Mouse (Mus musculus) thymus, adult 18-20 months (tissue): Measurements from ENCODE around the gene Pusl1.

Experiments used
- DNase-seq, 2 experiments: peaks; one replicate each; pipeline ENCODE4 v3.0.0; 2022; ENCODE audit warnings: mixed read lengths in 2 of 2

Gene Pusl1

DNA sequence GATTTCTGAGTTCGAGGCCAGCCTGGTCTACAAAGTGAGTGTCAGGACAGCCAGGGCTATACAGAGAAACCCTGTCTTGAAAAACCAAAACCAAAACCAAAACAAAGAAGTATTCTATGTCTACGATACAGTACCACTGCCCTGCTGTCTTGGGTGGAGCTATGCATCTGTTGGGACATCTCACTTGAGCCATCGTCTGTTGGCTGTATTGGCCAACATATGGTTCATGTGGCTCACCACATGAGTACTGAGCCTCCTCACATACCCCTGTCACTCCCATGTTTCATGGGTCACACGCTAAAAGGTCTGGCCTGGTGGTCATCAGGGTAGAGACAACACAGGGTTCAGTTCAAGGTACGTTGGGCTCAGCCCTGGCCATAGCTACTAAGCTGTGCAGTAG lies 5.3 kb downstream of the Pusl1 start:
- no peak for DNase-seq

DNA sequence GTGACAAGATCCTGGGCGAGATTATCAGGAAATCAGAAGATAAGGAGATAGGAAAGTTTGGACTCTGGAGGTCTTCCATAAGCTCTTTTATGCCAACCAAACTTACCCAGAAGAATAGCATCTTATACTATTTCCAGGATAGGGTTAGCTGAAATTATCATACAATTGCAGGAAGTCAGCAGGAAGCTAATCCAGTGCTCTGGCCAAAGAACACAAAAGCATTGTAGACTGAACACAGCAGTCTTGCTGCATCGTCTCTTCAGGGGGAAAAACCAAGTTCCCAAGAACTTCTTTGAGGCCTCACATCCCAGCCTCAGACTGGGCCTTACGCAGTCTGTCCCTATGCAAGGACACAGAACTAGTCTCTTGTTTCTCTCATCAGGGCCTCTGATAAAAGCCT lies 8.0 kb downstream of the Pusl1 start:
- no peak for DNase-seq

DNA sequence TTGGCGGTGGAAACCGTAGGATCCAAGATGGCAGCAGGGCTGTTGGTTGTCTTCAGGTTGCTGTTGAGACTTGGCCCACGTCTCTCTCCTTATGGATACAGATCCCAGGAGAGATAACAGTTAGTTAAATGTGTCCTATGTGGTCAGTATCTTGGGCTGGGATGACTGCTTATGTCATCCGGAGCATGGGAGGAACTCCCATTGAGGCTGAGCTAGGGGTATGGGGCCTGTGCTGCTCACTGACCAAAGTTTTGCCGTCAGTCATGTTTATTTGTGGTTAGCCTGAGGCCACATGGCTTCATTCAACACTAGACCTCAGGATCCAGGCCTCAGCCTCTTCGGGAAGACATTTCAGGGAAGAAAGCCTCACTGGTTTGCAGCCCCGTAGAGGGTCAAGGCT lies 20.2 kb downstream of the Pusl1 start:
- DNase-seq: no peak

DNA sequence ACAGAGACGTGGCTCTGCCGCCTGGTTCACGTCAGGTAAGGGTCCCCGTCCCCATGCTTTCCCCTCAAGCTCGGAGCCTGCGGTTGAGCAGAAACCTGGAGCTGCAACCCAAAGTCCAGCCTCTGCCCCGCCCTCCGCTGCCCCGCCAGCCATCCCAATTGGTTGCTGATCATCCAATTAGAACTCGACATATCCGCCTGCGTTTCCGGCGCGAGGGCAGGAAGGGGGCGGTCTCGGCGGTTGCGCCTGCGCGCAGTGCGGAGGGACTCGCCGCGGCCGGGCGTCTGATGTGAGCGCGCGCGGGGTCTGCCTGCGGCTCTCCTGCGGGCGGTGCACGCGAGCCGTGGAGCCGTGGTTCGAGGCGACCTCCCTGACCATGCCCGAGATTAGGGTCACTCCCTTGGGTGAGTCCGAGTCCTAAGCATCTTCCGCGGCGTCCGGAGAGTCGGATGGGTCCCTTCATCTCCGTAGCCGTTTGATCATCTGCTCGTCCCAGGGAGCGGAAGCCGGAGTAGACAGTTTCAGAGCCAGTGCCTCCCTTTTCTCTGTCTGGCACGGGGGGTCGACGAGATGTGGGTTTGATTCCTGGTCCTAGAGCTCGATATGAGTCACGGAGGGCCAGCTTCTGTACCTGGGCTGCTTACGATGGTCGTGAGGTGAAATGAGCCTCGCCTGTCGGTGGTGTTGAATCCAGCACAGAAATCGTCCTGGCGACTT lies 22.1 kb downstream of the Pusl1 start, which contains the start of the genes Cptp and Ints11:
Gene Cptp (minus strand): TSS at position 124 of the 717 bp plus-strand sequence.
Gene Ints11 (plus strand): TSS at position 230 of the 717 bp plus-strand sequence.
- peak; percentile 94 to 95 for DNase-seq

DNA sequence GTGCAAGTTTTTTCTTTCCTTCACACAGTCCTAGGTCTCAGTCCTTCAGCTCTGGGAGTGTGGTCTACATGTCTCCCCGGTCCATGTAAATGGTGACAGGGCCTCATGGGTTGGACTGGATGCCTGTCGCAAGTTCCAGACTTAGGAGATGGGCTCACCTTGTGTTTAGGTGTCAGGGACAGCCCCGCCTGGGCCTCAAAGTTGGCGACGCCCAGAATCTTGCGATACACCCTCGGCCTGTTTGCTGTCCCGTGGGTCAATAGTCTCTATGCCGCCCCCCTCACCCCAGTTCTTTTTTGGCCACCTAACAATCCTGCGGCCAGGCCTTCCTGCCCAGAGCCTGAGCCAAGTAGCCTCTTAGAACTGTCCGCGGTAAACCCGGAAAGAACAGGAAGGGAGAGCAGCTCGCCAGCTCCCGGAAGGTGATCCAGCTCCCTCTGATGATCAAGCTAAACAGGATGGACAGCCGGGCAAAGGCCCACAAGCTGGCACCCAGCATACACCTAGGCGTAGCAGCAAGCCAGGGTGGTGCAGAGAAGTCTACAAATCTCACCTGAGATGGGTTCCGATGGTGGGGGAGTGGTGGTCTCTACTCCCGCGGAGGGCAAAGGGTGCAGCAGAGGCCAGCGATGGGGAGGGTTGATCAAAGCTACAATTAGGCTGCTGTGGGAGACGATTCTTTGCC lies 22.8 kb downstream of the Pusl1 start:
- DNase-seq: no peak

DNA sequence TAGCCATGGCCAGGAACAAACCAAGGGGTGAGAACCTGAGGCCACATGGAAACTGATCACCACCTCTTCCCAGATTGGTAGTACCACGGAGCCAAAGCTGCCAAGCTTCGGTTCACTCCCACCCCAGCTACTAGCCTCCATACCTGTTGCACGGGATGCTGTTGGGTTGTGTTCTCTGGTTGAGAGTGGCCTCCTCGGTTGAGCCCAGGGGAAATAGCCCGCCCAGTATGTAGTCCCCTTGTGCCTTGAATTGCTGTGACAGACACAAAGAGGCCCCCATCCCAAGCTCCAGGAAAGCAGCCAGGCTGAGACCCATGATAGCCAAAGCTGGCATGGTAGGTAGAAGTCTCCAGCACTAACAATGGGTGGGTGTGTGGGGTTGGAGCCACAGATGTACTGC lies 28.6 kb downstream of the Pusl1 start, which contains the start of gene Tas1r3:
Gene Tas1r3 (minus strand): TSS at position 362 of the 400 bp plus-strand sequence.
- DNase-seq: no peak

DNA sequence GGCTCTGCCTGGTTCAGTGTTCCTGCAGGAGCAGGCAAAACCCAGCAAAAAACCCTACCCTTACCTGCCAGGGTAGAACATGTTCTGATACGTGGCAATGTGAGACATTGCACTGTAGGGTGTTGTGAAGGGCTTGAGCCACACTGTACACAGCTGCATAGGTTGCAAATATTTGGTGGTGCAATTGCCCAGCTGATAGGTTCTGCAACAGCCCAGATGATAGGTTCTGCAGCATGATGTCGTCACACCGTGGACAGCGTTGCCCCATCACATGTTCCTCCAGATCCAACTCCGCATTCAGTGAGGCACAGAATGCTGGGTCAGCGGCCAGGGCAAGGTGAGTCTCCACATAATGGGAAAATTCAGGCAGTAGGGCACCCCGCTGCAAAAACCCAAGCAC lies 29.8 kb downstream of the Pusl1 start:
- no peak for DNase-seq

DNA sequence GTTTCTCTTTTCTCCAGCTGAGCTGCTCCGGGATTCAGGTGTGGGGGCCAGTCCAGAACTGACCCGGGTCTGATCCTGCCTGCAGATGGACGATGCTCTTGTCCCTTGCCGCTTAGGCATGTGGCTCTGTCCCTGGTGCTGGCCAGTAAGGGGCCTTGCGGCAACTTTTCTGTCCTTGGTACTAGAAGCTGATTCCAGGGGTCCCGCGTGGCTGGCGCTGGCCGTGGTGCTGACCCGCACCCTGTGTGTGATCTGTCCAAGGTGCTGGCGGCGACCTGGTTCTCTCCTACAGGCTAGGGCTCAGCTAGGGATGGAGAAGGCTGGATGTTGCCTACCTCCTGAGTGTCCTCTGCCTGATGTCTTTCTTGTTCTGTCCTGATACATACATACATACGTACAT lies 32.3 kb downstream of the Pusl1 start:
- no peak for DNase-seq

DNA sequence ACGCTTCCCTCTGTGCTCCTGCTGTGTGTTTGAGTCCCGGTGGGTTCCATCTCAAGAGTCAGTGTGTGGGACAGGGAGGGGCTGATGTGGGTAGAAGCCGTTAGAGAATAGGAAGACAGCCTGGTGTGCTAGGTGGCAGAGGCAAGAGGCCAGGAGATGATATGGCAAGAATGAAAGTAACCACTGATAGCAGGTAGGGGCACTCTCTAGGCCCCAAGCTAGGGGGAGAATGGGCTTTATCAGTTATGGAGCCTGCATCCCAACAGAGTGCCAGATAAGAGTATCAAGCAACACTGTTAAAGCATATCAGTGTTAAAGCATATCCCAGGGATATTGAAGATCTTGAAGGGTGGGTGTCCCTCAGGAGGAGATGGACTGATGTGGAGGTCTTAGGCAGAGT lies 34.7 kb downstream of the Pusl1 start:
- DNase-seq: no peak

DNA sequence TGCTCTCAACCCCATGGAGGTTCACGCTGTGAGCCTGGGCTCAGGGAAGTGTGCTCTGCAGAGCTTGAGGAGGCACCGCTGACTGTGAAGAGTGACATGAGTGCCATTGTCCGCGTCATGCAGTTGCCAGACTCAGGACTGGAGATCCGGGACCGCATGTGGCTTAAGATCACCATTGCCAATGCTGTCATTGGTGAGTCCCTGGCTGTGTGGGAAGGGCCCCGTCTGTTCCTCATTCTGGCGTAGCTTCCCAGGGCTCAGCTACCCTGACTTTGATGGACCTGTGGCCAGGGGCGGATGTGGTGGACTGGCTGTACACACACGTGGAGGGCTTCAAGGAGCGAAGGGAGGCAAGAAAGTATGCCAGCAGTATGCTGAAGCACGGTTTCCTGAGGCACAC lies 35.5 kb downstream of the Pusl1 start:
- DNase-seq: no peak

DNA sequence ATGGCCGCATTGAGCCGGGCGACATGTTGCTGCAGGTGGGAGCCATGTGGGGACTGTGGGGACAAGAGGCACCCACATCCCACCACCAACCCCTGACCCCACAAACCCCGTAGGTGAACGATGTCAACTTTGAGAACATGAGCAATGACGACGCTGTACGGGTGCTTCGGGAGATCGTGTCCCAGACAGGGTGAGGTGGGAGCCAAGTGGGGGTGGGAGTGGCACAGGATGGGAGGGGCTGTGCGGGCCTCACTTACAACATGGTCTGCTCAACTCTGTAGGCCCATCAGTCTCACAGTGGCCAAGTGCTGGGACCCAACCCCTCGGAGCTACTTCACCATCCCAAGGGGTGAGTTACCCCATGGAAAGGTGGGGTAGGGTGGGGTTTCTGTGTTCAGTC lies 36.6 kb downstream of the Pusl1 start:
- DNase-seq: no peak

DNA sequence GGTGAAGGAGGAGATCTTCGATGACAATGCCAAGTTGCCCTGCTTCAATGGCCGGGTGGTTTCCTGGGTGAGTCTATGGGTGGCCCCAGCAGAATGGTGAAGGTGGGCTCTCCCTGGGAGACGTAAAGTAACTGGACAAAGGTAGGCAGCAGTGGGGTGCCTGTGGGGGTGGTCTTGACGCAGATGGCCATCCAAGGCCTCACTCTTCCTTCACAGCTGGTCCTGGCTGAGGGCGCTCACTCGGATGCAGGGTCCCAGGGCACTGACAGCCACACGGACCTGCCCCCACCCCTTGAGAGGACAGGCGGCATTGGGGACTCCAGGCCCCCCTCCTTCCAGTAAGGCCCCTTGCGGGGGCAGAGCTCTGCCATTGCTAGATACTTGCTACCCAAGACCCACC lies 38.2 kb downstream of the Pusl1 start:
- DNase-seq: no peak

DNA sequence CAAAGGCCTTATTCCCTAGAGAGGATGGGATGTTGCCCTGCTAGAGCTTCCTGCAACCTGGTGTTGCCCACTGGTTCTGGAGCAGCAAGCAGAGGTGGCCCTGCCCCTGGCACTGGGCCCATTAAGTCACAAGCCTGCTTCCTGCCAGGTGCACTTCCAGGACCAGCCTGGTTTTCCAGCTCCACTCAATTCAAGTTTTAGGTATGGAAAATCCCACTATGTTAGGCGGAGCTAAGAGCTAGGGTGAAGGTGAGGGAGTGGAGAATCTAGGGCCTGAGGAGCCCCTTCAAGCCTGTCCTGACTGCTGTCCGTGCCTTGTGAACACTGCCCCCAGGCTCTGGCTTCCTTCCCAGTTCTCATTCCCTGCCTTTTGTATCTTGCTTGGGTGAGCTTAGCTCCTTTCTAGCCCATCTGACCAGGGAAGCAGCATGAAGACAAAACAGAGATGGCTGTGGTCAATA lies 39.6 kb downstream of the Pusl1 start:
- no peak for DNase-seq

DNA sequence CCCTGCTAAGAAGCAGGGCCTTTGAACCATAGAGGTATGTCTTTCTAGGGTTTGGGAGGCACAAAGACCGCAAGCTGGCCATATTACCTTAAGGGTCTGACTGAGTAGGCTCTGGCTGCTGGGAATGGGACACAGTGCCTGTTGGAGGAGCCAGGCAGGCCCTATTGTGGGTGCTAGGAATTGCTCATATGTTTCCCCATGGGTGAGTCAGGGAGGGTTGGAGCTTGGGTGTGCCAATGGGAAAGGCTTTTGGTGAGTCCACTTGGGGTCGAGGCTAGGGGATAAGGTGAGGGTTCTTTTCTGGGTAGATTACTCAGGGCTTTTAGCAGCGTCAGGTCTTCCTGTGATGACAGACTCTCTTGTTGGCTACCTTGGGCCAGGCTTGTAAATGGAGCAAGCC lies 40.2 kb downstream of the Pusl1 start:
- no peak for DNase-seq

DNA sequence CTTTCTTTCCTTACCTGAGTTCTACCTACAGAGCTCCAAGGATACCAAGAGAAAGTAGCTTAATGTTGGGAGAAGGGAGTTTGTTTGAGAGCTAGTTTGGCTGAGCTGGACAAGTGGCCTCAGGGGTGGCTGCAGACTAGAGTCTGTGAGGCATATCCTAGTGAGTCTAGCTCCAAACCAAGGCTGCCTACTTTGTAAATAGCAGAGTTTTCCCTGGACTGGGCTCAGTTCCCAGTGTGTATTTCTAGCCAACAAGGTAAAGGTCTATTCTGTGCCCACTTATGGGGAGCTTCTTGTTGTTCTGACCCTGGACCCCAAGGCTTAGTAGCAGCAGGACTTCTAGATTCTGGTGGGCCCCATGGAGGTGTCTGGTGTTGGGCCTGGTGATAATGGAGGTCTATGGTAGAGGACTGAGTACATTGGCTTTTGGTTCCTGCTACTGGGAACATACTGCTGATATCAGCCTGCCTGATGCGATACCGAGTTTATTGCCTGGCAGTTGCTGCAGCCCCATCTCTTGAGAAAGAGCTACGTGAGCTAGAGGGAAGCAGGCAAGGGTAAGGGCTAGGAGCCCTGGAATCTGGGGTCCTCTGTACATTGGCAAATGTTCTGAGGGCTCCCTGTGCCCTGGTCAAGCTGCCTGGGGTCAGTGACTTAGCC lies 41.7 kb downstream of the Pusl1 start:
- no peak for DNase-seq

DNA sequence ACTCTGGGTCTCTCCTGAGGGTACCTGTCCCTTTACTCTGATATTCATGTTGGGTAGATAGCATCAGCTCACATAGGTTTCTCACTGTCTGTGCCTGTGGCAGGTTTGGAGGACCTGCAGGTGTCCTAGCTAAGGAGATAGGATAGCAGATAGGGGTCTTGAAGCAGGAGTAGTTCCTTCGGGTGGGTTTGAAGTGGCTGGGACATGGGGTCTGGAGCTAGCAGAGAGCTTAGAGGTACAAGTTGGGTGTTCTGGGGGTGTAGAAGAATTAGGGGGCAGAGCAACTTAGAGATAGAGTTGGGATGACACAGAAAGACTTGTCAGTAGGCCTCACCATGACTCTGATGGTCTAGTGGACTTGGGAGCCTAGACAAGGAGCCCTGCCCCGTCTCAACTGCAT lies 42.2 kb downstream of the Pusl1 start:
- DNase-seq: no peak

DNA sequence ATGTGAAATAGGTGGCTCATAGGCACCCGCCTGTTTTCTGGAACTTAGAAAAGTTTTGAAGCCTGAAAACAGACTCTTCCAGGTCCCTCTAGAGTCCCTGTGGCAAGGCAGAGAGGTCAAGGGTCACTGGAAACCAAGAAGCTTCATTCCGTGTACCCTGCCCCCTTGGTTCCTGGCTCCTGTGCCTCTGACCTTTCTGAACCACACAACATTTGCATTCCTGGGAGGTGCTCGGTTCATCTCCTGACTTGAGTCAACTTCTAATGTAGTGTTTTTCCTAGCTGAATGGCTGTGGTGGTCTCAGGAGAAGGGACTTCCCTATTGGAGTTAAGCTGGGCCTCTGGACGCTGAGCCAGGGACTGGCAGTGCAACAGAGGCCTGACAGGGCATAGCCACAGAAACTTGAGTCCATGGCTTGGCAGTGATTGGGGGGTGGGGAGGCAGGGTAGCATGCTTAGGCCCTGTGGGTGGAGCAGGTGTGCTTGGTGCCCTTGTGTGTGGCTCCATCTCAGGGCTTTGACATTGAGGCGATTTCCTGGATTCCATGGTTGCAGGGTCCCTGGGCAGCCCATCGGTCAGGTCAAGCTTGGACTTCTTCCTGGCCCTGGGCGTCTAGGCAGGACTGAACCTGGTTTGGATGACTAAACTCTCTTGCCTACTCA lies 43.0 kb downstream of the Pusl1 start:
- no peak for DNase-seq

DNA sequence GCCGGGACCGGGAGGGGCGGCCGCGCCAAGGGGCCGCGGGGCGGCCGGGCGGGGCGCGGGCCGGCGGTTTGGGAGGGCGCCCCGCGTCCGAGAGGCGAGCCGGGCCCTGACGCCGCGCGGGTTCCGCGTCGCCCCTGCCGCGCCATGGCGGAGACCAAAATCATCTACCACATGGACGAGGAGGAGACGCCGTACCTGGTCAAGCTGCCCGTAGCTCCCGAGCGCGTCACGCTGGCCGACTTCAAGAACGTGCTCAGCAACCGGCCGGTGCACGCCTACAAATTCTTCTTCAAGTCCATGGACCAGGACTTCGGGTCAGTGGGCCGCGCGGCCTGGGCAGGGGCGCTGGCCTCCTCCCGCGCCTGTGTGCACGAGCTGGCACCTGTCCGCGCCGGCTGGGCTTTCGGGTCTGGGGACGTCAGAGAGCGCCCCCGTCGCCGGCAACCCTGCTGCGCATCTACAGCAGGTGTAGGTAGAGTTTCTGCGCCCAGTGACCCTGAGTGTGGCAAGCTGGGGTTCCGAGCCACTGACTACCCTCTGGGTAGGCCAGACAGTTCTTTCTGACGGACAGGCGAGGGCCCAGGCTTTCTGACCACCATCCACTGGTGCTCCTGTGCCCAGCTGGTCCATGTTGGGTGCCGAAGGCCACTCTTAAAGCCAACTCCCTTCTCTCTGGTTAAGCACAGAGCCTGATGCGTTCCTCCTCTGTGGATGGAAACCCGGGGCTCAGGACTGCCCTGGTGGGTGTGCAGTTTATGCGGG lies 43.8 kb downstream of the Pusl1 start:
- DNase-seq: peak; percentile 45 to 51

DNA sequence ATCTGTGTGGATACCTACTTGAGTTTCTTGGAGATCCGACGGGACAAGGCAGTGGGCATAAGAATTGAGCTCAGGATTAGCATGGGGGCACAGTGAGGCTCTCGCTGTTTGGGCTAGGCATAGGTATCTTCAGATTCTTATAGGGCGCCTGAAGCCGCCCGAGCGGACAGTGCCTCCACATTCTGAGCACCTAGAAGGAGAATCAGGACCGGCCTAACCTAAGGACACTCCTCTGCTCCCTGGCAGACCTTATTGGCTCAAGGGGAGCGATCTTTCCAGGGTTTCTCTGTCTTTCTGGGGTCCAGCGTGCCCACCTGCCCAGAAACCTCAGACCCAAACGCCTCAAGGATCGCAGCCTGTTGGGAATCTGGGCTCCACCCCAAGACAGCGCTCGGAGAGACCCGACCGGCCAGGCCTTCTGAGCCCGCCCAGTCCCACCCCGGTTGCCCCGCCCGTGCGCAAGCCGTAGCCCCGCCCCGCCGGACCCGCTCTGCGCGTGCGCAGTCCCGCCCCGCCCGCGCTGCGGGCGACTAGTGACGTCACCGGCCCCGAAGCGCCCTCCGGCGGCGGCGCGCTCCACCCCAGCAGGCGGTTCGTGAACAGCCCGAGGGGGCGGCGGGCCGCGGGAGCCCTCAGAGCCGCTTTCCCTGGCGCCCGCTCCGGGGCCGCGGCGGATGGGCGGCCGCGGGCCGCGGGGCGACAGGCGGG lies 44.6 kb downstream of the Pusl1 start, which contains the start of gene Dvl1:
Gene Dvl1 (plus strand): TSS at position 532 of the 708 bp plus-strand sequence.
- DNase-seq: peak; percentile 81

DNA sequence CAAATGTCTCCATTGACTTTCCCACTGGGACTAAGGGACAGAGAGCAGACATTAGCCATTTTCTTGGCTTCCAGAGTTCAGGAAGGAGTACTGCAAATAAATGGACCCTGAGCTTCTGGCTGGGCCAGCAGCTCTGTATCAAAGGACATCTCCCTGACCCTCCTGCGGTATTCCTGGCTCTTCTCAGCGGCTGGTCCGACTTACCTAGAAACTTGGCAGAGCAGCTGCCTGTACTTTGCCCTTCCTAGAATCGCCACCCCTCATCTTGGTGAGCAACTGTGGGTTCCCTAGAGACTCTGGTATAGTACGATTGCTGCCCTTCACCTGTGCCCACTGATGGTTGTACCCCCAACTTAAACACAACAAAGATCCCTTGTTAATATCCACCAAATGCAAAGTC lies 48.4 kb downstream of the Pusl1 start:
- DNase-seq: no peak

DNA sequence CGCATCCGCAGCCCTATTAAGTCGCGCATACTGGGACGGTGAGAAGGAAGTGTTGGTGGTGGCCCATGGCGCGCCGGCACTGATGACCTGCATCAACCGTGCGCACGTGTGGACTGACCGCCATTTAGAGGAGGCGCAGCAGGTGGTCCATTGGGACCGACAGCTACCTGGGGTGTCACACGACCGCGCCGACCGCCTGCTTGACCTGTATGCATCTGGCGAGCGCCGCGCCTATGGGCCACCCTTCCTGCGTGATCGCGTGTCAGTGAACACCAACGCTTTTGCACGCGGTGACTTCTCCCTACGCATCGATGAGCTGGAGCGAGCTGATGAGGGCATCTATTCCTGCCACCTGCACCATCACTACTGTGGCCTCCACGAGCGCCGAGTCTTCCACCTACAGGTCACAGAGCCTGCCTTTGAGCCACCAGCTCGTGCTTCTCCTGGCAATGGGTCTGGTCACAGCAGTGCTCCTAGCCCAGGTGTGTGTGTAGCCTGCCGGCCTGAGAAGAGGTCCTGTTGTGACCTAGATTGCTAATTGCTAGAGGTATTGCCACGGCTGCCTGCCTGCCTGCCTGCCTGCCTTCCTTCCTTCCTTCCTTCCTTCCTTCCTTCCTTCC lies 49.8 kb downstream of the Pusl1 start:
- no peak for DNase-seq
